Mouse (Mus musculus): ENCODE data around the gene 1700056E22Rik. TPM values are rescaled to one million over a fixed set of nuclear protein-coding genes. Genes with fewer than 3 reads are reported as not detected.

The 1700056E22Rik gene
- polyA plus RNA-seq, 1 experiment from 2014 or later: 1.9 TPM

DNA sequence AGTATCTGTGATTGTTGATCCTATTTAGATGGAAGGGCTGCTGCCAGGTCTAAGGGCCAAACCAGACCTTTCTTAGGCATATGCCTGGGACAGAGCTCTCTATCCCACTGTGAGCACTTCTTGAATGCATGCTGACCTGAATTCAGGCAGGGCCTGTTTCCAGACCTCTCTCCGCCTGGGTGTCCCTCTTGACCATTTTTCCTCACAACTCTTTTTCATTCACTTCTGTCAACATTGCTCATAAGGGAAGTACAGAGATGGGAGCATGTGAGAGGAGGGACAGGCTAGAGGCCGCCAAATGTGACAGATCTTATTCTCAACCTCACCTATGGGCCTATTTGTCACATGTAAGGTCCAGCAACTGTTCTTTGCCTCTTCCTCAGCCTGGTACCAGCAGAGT, 20.1 kb upstream of the 1700056E22Rik start:
- DNase-seq (ENCODE audit: low spot score): no peak
- Histone ChIP-seq H3K36me3 (ENCODE audit: control insufficient read depth, insufficient read depth, low read length) (no peaks in the 10 kb centered on the region), H3K4me2 (ENCODE audit: low read depth) (no peak overlapping the region), H3K4me1 (ENCODE audit: control insufficient read depth, insufficient read depth, low read length) (no peaks in the 10 kb centered on the region), H3K9me3 (ENCODE audit: control insufficient read depth, low read length) (no peaks in the 10 kb centered on the region), H3K9ac (ENCODE audit: low read length) (no peak overlapping the region), H3K27me3 (ENCODE audit: control insufficient read depth, insufficient read depth, low read length) (no peaks in the 10 kb centered on the region), H3K27ac (ENCODE audit: low read depth, low read length) (no peak overlapping the region), H3K4me3 (ENCODE audit: low read depth, low read length) (no peak overlapping the region)
- WGBS: 91% methylated on average over 2 of the region's 2 CpGs
- ATAC-seq (ENCODE audit: insufficient read depth, low FRiP score, low TSS enrichment): no peak

DNA sequence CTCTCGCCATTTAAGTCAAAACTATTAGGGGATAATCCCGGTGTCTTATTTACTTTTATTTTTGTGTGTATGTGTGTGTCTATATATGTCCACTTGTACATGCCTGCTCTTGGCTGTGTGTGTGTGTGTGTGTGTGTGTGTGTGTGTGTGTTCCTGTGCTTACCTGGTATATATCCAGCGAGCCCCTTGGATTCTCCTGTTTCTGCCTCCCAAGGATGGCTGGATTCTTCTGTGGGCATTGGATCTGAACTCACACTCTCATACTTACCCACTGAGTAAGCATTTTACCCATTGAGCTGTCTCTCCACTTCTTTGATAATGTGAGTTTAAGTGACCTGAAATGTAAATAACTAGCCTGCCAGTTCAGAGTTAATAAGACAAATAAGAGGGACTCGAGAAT, 19.6 kb upstream of the 1700056E22Rik start:
- H3K27ac ChIP-seq (ENCODE audit: low read depth, low read length): no peak overlapping the region
- no peaks in the 10 kb centered on the region for H3K27me3 ChIP-seq (ENCODE audit: control insufficient read depth, insufficient read depth, low read length)
- 94% methylated on average over 4 of the region's 4 CpGs for WGBS
- ATAC-seq (ENCODE audit: insufficient read depth, low FRiP score, low TSS enrichment): no peak
- no peaks in the 10 kb centered on the region for H3K9me3 ChIP-seq (ENCODE audit: control insufficient read depth, low read length)
- no peak overlapping the region for H3K9ac ChIP-seq (ENCODE audit: low read length)
- no peak for DNase-seq (ENCODE audit: low spot score)
- H3K4me2 ChIP-seq (ENCODE audit: low read depth): no peak overlapping the region
- no peaks in the 10 kb centered on the region for H3K4me1 ChIP-seq (ENCODE audit: control insufficient read depth, insufficient read depth, low read length)
- no peak overlapping the region for H3K4me3 ChIP-seq (ENCODE audit: low read depth, low read length)
- no peaks in the 10 kb centered on the region for H3K36me3 ChIP-seq (ENCODE audit: control insufficient read depth, insufficient read depth, low read length)

DNA sequence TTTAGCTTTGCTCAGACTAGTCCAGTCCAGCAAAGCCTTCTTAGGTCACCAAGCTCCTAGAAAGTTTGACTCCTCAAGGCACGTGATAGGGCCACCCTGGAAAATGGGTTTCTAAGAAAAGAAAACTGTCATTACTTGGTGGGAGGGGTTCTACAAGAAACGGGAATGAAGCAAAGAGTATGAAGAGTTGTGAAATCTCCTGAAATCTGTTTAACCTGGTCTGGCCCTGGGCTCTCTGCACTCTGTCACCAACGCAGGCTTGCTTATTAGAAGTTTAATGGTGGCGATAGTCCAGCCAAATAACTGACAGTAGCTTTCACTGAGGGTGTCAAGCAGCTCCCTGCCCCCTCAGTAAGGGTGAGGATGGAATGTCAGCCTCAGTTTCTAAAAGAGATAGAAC, 19.0 kb upstream of the 1700056E22Rik start:
- 85% methylated on average over 4 of the region's 4 CpGs for WGBS

GRCm38 (mm10) chr1:184052331-184052730, 18.2 kb upstream of the 1700056E22Rik start:
- WGBS: 85% methylated on average over 4 of the region's 4 CpGs
- no peaks in the 10 kb centered on the region for H3K9me3 ChIP-seq (ENCODE audit: control insufficient read depth, low read length)
- no peaks in the 10 kb centered on the region for H3K4me1 ChIP-seq (ENCODE audit: control insufficient read depth, insufficient read depth, low read length)
- no peak overlapping the region for H3K9ac ChIP-seq (ENCODE audit: low read length)
- no peaks in the 10 kb centered on the region for H3K36me3 ChIP-seq (ENCODE audit: control insufficient read depth, insufficient read depth, low read length)
- H3K4me2 ChIP-seq (ENCODE audit: low read depth): no peak overlapping the region
- DNase-seq (ENCODE audit: low spot score) (no peak), ATAC-seq (ENCODE audit: insufficient read depth, low FRiP score, low TSS enrichment) (no peak)
- H3K27ac ChIP-seq (ENCODE audit: low read depth, low read length): no peak overlapping the region
- H3K27me3 ChIP-seq (ENCODE audit: control insufficient read depth, insufficient read depth, low read length): no peaks in the 10 kb centered on the region
- H3K4me3 ChIP-seq (ENCODE audit: low read depth, low read length): no peak overlapping the region

More for the DNA sequence above, 19.0 kb upstream of the 1700056E22Rik start:
- H3K4me3 ChIP-seq (ENCODE audit: low read depth, low read length): no peak overlapping the region
- H3K4me2 ChIP-seq (ENCODE audit: low read depth): no peak overlapping the region
- no peak for ATAC-seq (ENCODE audit: insufficient read depth, low FRiP score, low TSS enrichment)
- H3K4me1 ChIP-seq (ENCODE audit: control insufficient read depth, insufficient read depth, low read length): no peaks in the 10 kb centered on the region
- H3K9ac ChIP-seq (ENCODE audit: low read length): no peak overlapping the region
- H3K9me3 ChIP-seq (ENCODE audit: control insufficient read depth, low read length): no peaks in the 10 kb centered on the region
- H3K36me3 ChIP-seq (ENCODE audit: control insufficient read depth, insufficient read depth, low read length): no peaks in the 10 kb centered on the region
- no peaks in the 10 kb centered on the region for H3K27me3 ChIP-seq (ENCODE audit: control insufficient read depth, insufficient read depth, low read length)
- DNase-seq (ENCODE audit: low spot score): no peak
- no peak overlapping the region for H3K27ac ChIP-seq (ENCODE audit: low read depth, low read length)

- Histone ChIP-seq H3K4me2 (ENCODE audit: low read depth) (no peak overlapping the region), H3K27ac (ENCODE audit: low read depth, low read length) (no peak overlapping the region), H3K9ac (ENCODE audit: low read length) (no peak overlapping the region), H3K4me1 (ENCODE audit: control insufficient read depth, insufficient read depth, low read length) (no peaks in the 10 kb centered on the region), H3K4me3 (ENCODE audit: low read depth, low read length) (no peak overlapping the region), H3K36me3 (ENCODE audit: control insufficient read depth, insufficient read depth, low read length) (no peaks in the 10 kb centered on the region), H3K27me3 (ENCODE audit: control insufficient read depth, insufficient read depth, low read length) (no peaks in the 10 kb centered on the region), H3K9me3 (ENCODE audit: control insufficient read depth, low read length) (no peaks in the 10 kb centered on the region)
- ATAC-seq (ENCODE audit: insufficient read depth, low FRiP score, low TSS enrichment) (no peak), DNase-seq (ENCODE audit: low spot score) (no peak)
- WGBS: 49% methylated on average over 6 of the region's 6 CpGs
Observed at GRCm38 (mm10) chr1:184051824-184052223, 17.7 kb upstream of the 1700056E22Rik start.

DNA sequence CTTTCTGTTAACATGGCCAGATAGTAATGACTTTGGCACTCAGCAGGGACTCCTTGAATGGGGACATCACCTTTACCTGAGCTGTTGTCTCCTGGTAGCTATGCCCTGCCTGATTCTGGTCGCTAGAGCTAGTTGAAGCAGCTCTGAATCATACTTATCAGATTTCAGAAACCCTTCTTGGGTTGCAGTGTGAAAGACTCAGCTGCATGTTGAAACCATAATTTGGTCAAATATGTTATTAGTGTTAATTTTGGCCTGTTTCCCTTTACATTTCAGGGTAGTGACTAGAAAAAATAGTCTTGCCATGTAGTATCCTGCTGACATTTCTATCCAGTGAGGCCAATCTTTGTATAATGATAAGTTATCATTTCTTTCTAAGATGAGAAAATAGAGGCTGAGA, 17.2 kb upstream of the 1700056E22Rik start:
- no peak for ATAC-seq (ENCODE audit: insufficient read depth, low FRiP score, low TSS enrichment)
- H3K9ac ChIP-seq (ENCODE audit: low read length): no peak overlapping the region
- H3K9me3 ChIP-seq (ENCODE audit: control insufficient read depth, low read length): no peaks in the 10 kb centered on the region
- no peaks in the 10 kb centered on the region for H3K4me1 ChIP-seq (ENCODE audit: control insufficient read depth, insufficient read depth, low read length)
- no peak overlapping the region for H3K27ac ChIP-seq (ENCODE audit: low read depth, low read length)
- H3K36me3 ChIP-seq (ENCODE audit: control insufficient read depth, insufficient read depth, low read length): no peaks in the 10 kb centered on the region
- no peak overlapping the region for H3K4me3 ChIP-seq (ENCODE audit: low read depth, low read length)
- H3K27me3 ChIP-seq (ENCODE audit: control insufficient read depth, insufficient read depth, low read length): no peaks in the 10 kb centered on the region
- no peak overlapping the region for H3K4me2 ChIP-seq (ENCODE audit: low read depth)
- DNase-seq (ENCODE audit: low spot score): no peak
- WGBS: 66% methylated on average over 1 of the region's 1 CpGs

GRCm38 (mm10) chr1:184048675-184049418, 14.7 kb upstream of the 1700056E22Rik start:
- H3K9me3 ChIP-seq (ENCODE audit: control insufficient read depth, low read length): no peaks in the 10 kb centered on the region
- DNase-seq (ENCODE audit: low spot score) (no peak), ATAC-seq (ENCODE audit: insufficient read depth, low FRiP score, low TSS enrichment) (no peak)
- no peak overlapping the region for H3K4me3 ChIP-seq (ENCODE audit: low read depth, low read length)
- WGBS: 78% methylated on average over 10 of the region's 10 CpGs
- no peaks in the 10 kb centered on the region for H3K36me3 ChIP-seq (ENCODE audit: control insufficient read depth, insufficient read depth, low read length)
- peaks cover 2% of the 10 kb centered on the region; the same call in 1 of the 2 replicates for H3K4me1 ChIP-seq (ENCODE audit: control insufficient read depth, insufficient read depth, low read length)
- H3K27me3 ChIP-seq (ENCODE audit: control insufficient read depth, insufficient read depth, low read length): no peaks in the 10 kb centered on the region
- H3K27ac ChIP-seq (ENCODE audit: low read depth, low read length): no peak overlapping the region
- H3K9ac ChIP-seq (ENCODE audit: low read length): no peak overlapping the region
- no peak overlapping the region for H3K4me2 ChIP-seq (ENCODE audit: low read depth)

- Histone ChIP-seq H3K4me1 (ENCODE audit: control insufficient read depth, insufficient read depth, low read length) (peaks cover 2% of the 10 kb centered on the region; the same call in 1 of the 2 replicates), H3K36me3 (ENCODE audit: control insufficient read depth, insufficient read depth, low read length) (no peaks in the 10 kb centered on the region), H3K4me2 (ENCODE audit: low read depth) (no peak overlapping the region), H3K9me3 (ENCODE audit: control insufficient read depth, low read length) (no peaks in the 10 kb centered on the region), H3K9ac (ENCODE audit: low read length) (no peak overlapping the region), H3K4me3 (ENCODE audit: low read depth, low read length) (no peak overlapping the region), H3K27me3 (ENCODE audit: control insufficient read depth, insufficient read depth, low read length) (no peaks in the 10 kb centered on the region), H3K27ac (ENCODE audit: low read depth, low read length) (no peak overlapping the region)
- DNase-seq (ENCODE audit: low spot score) (no peak), ATAC-seq (ENCODE audit: insufficient read depth, low FRiP score, low TSS enrichment) (no peak)
- WGBS: 91% methylated on average over 9 of the region's 9 CpGs
Observed at GRCm38 (mm10) chr1:184047818-184048217, 13.7 kb upstream of the 1700056E22Rik start.

DNA sequence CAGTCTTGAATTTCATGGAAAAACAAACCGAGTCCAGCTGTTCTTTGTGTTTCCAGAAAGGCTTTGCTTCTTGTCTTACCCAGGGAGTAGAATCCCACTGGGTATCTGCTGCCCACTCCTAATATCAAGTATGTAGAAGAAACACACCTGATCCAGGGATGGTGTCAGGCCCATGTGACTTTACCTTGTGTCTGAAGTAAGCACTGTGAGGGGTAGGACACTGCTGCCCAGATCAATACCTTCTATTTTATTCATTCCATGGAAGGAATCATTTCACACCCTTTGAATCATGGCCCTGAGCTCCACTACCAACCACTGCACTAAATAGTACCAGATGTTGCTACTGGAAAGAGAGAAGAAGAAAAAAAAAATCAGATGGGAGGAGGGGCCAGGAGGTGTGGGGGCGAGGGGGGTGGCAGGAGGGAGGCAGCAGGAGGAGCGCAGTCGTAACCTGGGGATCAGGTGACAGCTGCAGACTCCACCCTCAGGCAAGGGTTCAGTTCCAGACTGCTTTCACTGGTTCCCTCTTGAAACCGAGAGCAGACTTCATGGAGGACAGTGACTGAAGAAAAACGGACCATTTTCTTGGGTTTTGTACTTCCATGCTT, 12.1 kb upstream of the 1700056E22Rik start:
- Histone ChIP-seq H3K4me1 (ENCODE audit: control insufficient read depth, insufficient read depth, low read length) (peaks cover 4% of the 10 kb centered on the region; the same call in 1 of the 2 replicates), H3K9ac (ENCODE audit: low read length) (no peak overlapping the region), H3K4me2 (ENCODE audit: low read depth) (no peak overlapping the region), H3K9me3 (ENCODE audit: control insufficient read depth, low read length) (no peaks in the 10 kb centered on the region), H3K36me3 (ENCODE audit: control insufficient read depth, insufficient read depth, low read length) (no peaks in the 10 kb centered on the region), H3K27ac (ENCODE audit: low read depth, low read length) (no peak overlapping the region), H3K27me3 (ENCODE audit: control insufficient read depth, insufficient read depth, low read length) (no peaks in the 10 kb centered on the region), H3K4me3 (ENCODE audit: low read depth, low read length) (no peak overlapping the region)
- 46% methylated on average over 6 of the region's 6 CpGs for WGBS
- ATAC-seq (ENCODE audit: insufficient read depth, low FRiP score, low TSS enrichment) (no peak), DNase-seq (ENCODE audit: low spot score) (peak; percentile 36)

Measured in neural tube, embryonic 11.5 days (tissue).